Mouse (Mus musculus) MEL-GATA-1-ER (cell line): ENCODE measurements at regions not wholly inside any gene's neighbourhood (a gene's known extent, or its start where the extent isn't known, plus 50 kb on each side); places are given as distances from the start of the nearest gene placed in this dataset.
"Not testable (repeated sequence)": the region's sequence is repeated elsewhere in the genome, so short reads cannot be mapped to it uniquely, and the experiment has no call there.

Experiments used
- DNase-seq: peaks from one replicate; pipeline ENCODE4 v3.0.0-alpha.2; 2012; ENCODE audit warnings: low read depth; ENCODE audit errors: extremely low read depth

DNA sequence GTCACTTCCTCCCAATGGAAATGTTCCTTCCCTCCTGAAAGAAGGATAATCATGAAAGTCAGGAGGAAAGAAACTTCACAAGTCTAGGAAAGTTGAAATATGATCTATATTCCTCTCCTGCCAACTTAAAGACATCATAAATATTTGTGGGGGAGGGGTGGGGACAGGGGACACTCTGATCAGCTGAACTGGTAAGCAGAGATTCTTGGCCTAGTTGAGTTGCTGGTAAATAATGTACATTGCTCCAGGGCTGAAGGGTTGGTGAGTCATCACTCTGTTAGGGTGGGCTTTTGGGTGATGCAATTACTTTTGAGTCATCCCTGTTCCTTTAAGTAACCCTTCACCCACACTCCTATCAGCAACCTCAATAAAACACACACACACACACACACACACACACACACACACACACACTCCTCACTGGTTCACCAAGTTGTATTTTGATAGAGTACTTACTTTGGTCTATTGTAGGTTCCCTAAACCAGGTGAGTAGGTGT is 56.0 kb downstream of the Ccdc71l start:
- DNase-seq: no peak

DNA sequence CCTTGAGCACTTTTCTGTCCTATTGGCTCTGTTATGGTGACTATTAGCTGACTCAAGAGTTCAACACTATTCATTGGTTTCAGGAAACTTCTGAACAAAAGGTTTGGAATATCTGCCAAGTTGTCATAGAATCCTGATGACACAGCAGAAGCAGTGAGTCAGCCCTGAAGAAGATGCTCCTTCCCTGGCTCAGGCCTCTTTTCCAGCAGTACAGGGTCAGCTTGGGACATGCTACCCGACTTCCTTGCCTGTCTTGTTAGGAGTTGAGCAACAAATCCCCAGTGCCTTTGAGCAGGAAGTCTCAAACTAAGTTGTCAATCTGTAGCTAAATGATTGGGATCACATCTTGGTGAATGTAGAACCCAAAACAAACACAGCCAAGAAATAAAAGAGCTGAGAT is 56.6 kb downstream of the Ccdc71l start:
- no peak for DNase-seq

DNA sequence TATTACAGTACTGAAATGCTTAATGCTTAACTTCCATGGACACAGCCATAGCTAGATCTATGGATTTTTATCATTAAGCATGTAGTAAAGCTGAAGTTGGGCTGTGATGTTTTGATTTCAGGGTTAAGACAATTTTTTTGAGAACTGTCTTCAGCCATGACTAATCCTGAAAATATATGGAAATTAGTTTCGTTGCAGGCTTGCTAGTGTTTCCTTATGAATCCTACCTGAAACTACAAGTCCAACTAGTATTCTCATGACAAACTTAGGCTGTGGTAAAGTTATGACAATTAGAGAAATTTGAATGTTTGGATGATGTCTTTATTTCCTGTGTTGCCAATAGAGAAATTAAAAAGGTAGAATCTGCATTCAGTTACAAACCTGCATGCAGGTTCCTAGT is 59.7 kb downstream of the Ccdc71l start:
- no peak for DNase-seq

DNA sequence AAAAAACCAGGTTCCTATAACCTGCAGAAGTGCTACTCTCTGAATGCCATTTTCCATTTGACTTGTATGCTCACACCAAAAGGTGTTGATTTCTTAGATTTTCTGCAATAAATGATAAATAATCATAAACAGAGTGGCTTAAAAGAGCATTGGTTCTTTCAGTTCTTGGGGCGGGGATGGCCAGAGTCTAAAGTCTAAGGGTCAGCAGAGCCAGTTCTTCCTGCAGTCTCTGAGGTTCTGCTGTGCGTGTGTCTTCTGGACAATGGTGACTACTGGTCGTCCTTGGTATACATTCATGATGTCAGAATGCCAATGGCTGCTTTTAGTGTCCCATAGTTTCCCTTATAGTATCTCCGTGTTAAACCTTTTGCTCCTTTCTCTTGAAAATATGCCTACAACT is 66.3 kb downstream of the Ccdc71l start:
- no peak for DNase-seq

DNA sequence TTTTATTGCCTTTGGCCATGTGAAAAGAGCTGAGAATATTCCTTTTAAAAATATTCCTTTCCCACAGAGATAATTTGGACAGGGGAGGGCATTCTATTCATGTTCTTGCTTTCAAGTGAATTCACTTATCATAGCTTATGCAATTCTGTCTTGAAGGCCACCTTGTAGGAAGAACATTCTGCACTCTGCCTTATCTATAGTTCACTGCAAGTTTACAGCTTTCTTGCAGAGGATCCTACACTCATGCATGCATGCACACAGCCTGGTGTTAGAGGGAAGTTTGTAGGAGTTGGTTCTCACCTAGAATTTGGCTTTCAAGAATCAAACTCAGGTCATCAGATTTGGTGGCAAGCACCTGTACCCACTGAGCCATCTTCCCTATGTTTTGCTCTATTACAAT is 67.4 kb downstream of the Ccdc71l start:
- no peak for DNase-seq

DNA sequence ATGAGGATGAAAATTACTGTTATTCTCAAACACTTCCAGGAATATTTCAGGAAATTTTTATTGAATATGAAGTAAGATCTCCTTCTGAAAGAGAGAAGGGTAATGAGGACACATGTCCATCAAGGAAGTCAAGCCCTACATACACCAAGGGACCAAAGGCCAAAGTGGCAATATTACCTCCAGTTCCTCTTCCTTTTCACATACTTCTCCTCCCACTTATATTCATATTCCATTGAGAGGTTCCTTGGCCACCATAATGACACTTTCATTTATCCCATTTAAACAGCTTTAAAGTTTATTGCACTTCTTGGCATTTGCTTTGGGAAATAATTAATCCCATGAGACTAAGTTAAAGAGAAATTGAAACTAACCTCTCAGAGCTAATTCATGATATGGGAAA is 70.9 kb downstream of the Ccdc71l start:
- no peak for DNase-seq

- DNase-seq: no peak
Measured at GRCm38 (mm10) chr12:32451226-32451625, 72.7 kb downstream of the Ccdc71l start.

- DNase-seq: no peak
Measured at GRCm38 (mm10) chr12:32454794-32455193, 76.3 kb downstream of the Ccdc71l start.

GRCm38 (mm10) chr12:32455231-32455630 is 76.7 kb downstream of the Ccdc71l start:
- not testable (repeated sequence) for DNase-seq

- DNase-seq: no peak
Measured at GRCm38 (mm10) chr12:32455913-32456312, 77.4 kb downstream of the Ccdc71l start.

GRCm38 (mm10) chr12:32456796-32457195 is 78.3 kb downstream of the Ccdc71l start:
- DNase-seq: no peak

DNA sequence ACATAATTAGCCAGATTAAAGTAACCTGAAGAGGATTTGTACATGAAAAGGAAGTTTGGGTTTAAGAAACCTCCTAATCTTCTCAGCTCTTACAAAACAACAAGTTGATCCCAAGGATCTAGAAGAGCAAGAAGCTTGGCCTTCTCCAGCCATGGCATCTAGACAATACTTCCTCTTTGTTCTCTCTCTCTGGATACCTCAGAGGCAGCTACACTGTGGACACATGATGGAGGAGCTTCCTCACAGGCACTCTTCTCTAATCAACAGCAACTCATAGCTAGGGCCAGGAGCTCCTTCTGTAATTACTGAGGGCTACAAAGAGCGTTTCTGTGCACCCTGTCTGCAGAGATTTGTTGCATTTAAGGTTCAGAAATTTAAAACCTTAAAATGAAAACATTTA is 79.9 kb downstream of the Ccdc71l start:
- no peak for DNase-seq

GRCm38 (mm10) chr12:32460330-32460998 is 82.0 kb downstream of the Ccdc71l start:
- no peak for DNase-seq

- DNase-seq: no peak
Measured at GRCm38 (mm10) chr12:32465371-32465770, 86.9 kb downstream of the Ccdc71l start.

DNA sequence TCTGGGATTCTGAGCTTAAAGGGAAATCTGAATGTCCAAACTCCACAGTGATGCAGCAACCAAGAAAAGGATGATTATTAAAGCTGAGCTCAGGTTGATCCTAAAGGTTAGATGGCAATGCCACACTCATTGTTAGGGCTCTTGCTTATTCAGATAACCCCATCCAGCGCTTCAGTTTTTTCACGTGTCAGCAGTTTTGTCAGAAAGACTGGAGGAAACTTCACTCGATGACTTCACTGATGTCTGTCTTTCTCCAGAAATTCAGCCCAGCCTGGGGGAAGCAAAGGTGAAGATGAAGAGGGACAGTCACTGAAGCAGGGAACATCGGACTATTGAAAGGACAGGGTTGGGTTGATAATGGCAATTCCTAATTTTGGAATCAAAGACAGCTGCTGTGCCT is 91.4 kb downstream of the Ccdc71l start:
- no peak for DNase-seq

DNA sequence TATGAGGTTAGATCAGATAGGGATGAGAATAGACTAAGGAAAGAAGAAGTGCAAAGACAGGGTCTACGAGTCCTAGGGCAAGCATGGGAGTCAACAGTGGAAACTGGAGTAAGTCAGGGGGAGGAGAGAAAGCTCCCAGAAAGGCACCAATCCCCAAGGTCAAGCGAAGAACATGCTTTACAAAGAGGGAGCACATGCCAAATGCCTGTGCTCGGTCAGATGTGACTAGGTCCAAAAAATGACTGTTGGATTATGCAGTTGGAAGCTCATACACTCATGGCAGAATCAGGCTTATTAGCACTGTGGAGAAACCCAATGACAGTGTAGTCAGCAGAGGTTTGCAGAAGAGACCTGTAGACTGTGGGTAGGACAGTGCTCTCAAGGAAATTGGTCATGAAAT is 100.9 kb downstream of the Ccdc71l start:
- DNase-seq: no peak

- DNase-seq: no peak
Measured at GRCm38 (mm10) chr12:32480268-32480667, 101.8 kb downstream of the Ccdc71l start.

DNA sequence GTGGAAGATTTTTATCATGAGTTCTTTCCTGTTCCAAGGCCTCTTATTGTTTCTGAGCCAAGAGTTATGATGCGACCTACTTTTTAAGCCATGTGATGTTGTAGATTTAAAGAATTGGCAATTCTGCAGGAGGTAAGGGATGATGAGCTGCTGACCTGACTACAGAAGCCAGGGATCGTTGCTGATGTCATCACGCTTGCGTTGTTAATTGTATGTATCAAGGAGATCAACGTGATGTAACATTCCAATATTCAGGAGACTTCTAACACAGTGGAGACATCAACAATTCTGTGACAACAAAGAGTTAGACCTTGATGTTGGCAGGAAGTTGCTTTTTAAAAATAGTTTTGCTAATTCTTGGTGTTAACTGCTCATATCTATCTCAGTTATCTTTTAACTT is 102.5 kb downstream of the Ccdc71l start:
- no peak for DNase-seq

GRCm38 (mm10) chr12:32482343-32482742 is 103.8 kb downstream of the Ccdc71l start:
- DNase-seq: no peak

- DNase-seq: no peak
Measured at GRCm38 (mm10) chr12:32482777-32483176, 104.3 kb downstream of the Ccdc71l start.

- DNase-seq: no peak
Measured at GRCm38 (mm10) chr12:32486246-32486645, 107.7 kb downstream of the Ccdc71l start.

GRCm38 (mm10) chr12:32486729-32487128 is 108.2 kb downstream of the Ccdc71l start:
- no peak for DNase-seq

GRCm38 (mm10) chr12:32487883-32488577 is 109.5 kb downstream of the Ccdc71l start:
- no peak for DNase-seq
